Mouse (Mus musculus) hindbrain, embryonic 11.5 days (tissue): Measurements from ENCODE around the gene Shmt1. TPM values are rescaled to one million over a fixed set of nuclear protein-coding genes. Genes with fewer than 3 reads are reported as not detected.

Experiments used
- ATAC-seq: fragments of 200-750 bp; cut with Nextera tagmentation; 2 replicates; pipeline ENCODE4 v1.8.0; 2017; ENCODE audit warnings: mild to moderate bottlenecking, moderate TSS enrichment, moderate library complexity; ENCODE audit not compliant: low FRiP score
- DNase-seq: peaks from one replicate; pipeline ENCODE4 v3.0.0-alpha.2; 2015; ENCODE audit warnings: low spot score
- H3K27ac ChIP-seq: fragments of 300-500 bp; sonication (generic); 2 replicates; pipeline ENCODE4 v1.5.1; 2014; ENCODE audit warnings: mild to moderate bottlenecking, low read depth, low read length
- H3K27me3 ChIP-seq: fragments of 300-500 bp; sonication (generic); 2 replicates; pipeline ENCODE4 v1.6.1; 2014; ENCODE audit warnings: mild to moderate bottlenecking, low read length, moderate library complexity, mixed read lengths; ENCODE audit not compliant: control insufficient read depth, insufficient read depth
- H3K36me3 ChIP-seq: fragments of 300-500 bp; sonication (generic); 2 replicates; pipeline ENCODE4 v1.6.1; 2014; ENCODE audit warnings: mild to moderate bottlenecking, low read length, moderate library complexity, mixed read lengths; ENCODE audit not compliant: control insufficient read depth, insufficient read depth
- H3K4me1 ChIP-seq: fragments of 300-500 bp; sonication (generic); replicated peaks from 2 replicates; pipeline ENCODE4 v1.6.1; 2014; ENCODE audit warnings: low read length, mixed read lengths; ENCODE audit not compliant: control insufficient read depth, insufficient read depth
- H3K4me2 ChIP-seq: fragments of 300-500 bp; sonication (generic); replicated peaks from 2 replicates; pipeline ENCODE4 v1.6.1; 2014; ENCODE audit warnings: mild to moderate bottlenecking, low read depth, low read length
- H3K4me3 ChIP-seq: fragments of 300-500 bp; sonication (generic); 2 replicates; pipeline ENCODE4 v1.5.1; 2014; ENCODE audit warnings: low read depth, low read length
- H3K9ac ChIP-seq: fragments of 300-500 bp; sonication (generic); 2 replicates; pipeline ENCODE4 v1.6.1; 2014; ENCODE audit warnings: low read depth, low read length
- H3K9me3 ChIP-seq: fragments of 300-500 bp; sonication (generic); 2 replicates; pipeline ENCODE4 v1.6.1; 2016; ENCODE audit warnings: low read length; ENCODE audit not compliant: control insufficient read depth
- WGBS: fragments of 180-500 bp; shearing (Covaris S2); extraction: QIAGEN DNeasy Blood & Tissue Kit; methylation state at CpG from one replicate; pipeline ENCODE4 v1.1.7; 2014; 5-methylcytosine and 5-hydroxymethylcytosine counted together
- polyA plus RNA-seq: library from polyadenylated mRNA; unstranded; fragments of >200 nt; fragmentation: Nextera tagmentation; extraction: Ambion mirVana; gene quantifications from 2 replicates; pipeline ENCODE4 v1.2.1, GENCODE M21; 2014

The Shmt1 gene
- polyA plus RNA-seq, 1 experiment from 2014 or later, result 32.9 TPM

- Histone ChIP-seq H3K4me3 (no peak overlapping the region), H3K9ac (no peak overlapping the region), H3K36me3 (no peaks in the 10 kb centered on the region), H3K9me3 (no peaks in the 10 kb centered on the region), H3K4me1 (no peaks in the 10 kb centered on the region), H3K27me3 (no peaks in the 10 kb centered on the region), H3K27ac (no peak overlapping the region), H3K4me2 (no peak overlapping the region)
- WGBS, result 41% methylated on average over 2 of the region's 2 CpGs
- DNase-seq (no peak), ATAC-seq (no peak)
These were observed 17.4 kb upstream of the Shmt1 start for GRCm38 (mm10) chr11:60828903-60829302.

DNA sequence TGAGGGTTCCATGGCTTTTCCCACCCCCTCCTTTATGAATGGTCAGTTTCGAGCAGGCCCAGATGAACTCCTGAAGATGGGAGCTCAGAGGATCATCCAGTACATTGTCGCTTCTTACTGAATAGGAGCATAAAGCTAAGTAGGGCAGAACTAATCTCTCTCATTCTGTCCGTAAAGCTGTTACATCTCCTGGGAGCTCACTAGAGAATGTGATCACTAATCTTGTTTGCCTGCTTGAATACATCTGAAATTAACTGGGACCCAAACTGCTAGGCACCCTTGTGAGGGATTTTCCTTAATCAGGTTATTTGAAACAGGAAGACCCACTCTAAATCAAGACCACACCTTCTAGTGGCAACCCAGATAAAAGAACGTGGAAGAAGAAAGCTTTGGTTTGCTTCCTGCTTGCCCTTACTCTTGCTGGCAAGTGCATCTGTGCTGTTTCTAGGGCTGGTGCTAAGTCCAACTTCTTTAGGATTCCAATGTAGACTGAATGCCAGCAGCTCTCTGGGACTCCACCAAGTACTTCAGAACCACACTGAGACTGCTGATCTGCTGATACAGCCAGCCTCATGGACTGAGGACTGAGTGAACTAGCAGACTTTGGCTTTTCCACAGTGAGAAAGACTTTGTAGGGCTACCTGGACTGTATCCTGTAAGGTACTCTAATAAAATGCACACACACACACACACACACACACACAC is 15.9 kb upstream of the Shmt1 start:
- WGBS, result 66% methylated on average over 4 of the region's 4 CpGs
- no peaks in the 10 kb centered on the region for H3K4me1 ChIP-seq
- no peaks in the 10 kb centered on the region for H3K27me3 ChIP-seq
- DNase-seq (no peak), ATAC-seq (no peak)
- no peak overlapping the region for H3K4me2 ChIP-seq
- no peaks in the 10 kb centered on the region for H3K36me3 ChIP-seq
- no peak overlapping the region for H3K27ac ChIP-seq
- no peak overlapping the region for H3K4me3 ChIP-seq
- H3K9me3 ChIP-seq, result no peaks in the 10 kb centered on the region
- H3K9ac ChIP-seq, result no peak overlapping the region

GRCm38 (mm10) chr11:60826700-60827099 is 15.2 kb upstream of the Shmt1 start:
- Histone ChIP-seq H3K9me3 (no peaks in the 10 kb centered on the region), H3K27me3 (no peaks in the 10 kb centered on the region), H3K36me3 (no peaks in the 10 kb centered on the region), H3K9ac (no peak overlapping the region), H3K4me3 (no peak overlapping the region), H3K27ac (no peak overlapping the region), H3K4me1 (no peaks in the 10 kb centered on the region), H3K4me2 (no peak overlapping the region)
- DNase-seq (no peak), ATAC-seq (no peak)
- 63% methylated on average over 1 of the region's 1 CpGs for WGBS

GRCm38 (mm10) chr11:60825191-60825590 is 13.7 kb upstream of the Shmt1 start:
- Histone ChIP-seq H3K4me3 (no peak overlapping the region), H3K4me2 (no peak overlapping the region), H3K36me3 (no peaks in the 10 kb centered on the region), H3K27me3 (no peaks in the 10 kb centered on the region), H3K9ac (no peak overlapping the region), H3K27ac (no peak overlapping the region), H3K9me3 (no peaks in the 10 kb centered on the region), H3K4me1 (no peaks in the 10 kb centered on the region)
- 83% methylated on average over 3 of the region's 3 CpGs for WGBS
- no peak for ATAC-seq
- no peak for DNase-seq

DNA sequence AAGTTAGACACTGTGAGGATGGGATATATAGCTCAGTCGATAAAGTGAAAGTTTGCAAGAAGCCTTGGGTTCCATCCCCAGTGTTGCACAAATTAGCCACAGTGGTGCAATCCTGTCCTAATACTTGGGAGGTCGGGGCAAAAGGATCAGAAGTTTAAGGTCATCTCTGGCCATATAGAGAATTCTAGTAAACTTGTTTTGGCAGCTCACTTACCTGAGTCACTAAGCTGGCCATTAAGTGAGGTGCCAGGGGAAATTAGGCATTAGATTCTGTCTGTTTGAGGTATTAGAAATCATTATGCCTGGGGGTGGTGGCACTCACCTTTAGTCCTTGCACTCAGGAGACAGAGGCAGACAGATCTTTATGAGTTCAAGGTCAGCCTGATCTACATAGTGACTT is 12.3 kb upstream of the Shmt1 start:
- Histone ChIP-seq H3K36me3 (no peaks in the 10 kb centered on the region), H3K9ac (no peak overlapping the region), H3K4me2 (no peak overlapping the region), H3K4me1 (no peaks in the 10 kb centered on the region), H3K9me3 (no peaks in the 10 kb centered on the region), H3K27me3 (no peaks in the 10 kb centered on the region), H3K27ac (no peak overlapping the region), H3K4me3 (no peak overlapping the region)
- ATAC-seq (no peak), DNase-seq (no peak)
- 67% methylated on average over 2 of the region's 2 CpGs for WGBS

DNA sequence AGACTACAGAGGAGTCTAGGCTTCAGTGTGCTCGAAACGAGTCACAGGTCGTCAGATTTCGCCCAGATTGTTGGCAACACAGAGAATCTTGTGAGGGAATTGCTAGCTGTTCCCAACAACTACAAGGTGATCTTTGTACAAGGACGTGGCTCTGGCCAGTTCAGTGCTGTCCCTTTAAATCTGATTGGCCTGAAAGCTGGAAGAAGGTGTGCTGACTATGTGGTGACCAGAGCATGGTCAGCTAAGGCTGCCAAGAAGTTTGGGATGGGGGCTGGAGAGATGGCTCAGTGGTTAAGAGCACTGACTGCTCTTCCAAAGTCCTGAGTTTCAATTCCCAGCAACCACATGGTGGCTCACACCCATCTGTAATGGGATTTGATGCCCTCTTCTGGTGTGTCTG is 4.9 kb upstream of the Shmt1 start:
- DNase-seq, result no peak
- Histone ChIP-seq H3K9me3 (no peaks in the 10 kb centered on the region), H3K9ac (no peak overlapping the region), H3K4me1 (no peaks in the 10 kb centered on the region), H3K27ac (no peak overlapping the region), H3K36me3 (no peaks in the 10 kb centered on the region), H3K4me3 (no peak overlapping the region), H3K4me2 (no peak overlapping the region), H3K27me3 (no peaks in the 10 kb centered on the region)
- ATAC-seq, result no peak
- WGBS, result 69% methylated on average over 5 of the region's 5 CpGs

- WGBS, result under 1% methylated on average over 28 of the region's 29 CpGs
- H3K9me3 ChIP-seq, result no peaks in the 10 kb centered on the region
- peak overlapping the region; percentile 50 for H3K9ac ChIP-seq
- peak overlapping the region; percentile 37 for H3K4me3 ChIP-seq
- no peaks in the 10 kb centered on the region for H3K4me1 ChIP-seq
- no peaks in the 10 kb centered on the region for H3K27me3 ChIP-seq
- no peak overlapping the region for H3K27ac ChIP-seq
- peak overlapping the region; percentile 82 for H3K4me2 ChIP-seq
- ATAC-seq, result peak; percentile 94
- no peaks in the 10 kb centered on the region for H3K36me3 ChIP-seq
- DNase-seq, result peak; percentile 90
These were observed 461 bp downstream of the Shmt1 start for GRCm38 (mm10) chr11:60811054-60811460.

DNA sequence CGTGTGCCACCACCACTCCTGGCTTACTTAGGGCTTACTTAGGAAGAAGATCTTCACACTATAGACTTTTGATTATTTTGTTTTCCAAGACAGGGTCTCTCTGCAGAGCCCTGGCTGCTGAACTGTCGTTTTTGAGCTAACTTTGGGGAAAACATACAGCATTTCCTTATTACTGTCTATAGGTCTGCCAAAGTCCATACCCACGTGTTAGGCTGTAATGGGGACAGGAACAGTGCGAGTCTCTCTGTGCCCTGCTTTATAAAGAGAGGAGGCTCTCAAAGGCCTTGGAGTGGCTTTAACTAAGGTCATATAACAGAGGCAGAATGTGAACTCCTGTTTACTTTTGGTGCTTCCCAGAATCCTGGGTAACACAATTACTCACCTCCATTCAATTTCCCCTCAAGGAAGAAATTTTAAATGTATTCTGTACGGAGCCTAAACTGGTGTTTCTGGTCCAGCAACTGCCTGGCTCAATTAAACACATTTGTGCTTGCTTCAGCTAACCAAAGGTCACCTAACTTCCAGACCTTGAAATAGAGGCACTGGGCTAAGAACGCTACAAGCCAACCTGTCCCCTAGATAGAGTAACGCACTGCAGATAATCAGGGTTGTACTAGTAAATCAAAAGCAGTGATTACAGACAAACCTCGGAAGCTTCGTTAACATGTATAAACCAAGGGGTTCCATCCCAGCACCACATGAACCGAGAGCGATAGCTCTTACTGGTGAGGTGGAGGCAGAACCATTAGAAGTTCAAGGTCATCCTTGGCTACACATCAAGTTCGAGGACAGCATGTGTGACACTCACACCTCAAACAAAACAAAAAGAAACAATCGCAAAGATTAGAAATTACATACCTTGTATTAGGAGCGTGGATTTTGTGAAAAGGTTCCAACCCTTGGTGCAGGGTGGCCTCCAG is 1.2 kb downstream of the Shmt1 start:
- Histone ChIP-seq H3K9ac (peak overlapping the region; percentile 50), H3K36me3 (no peaks in the 10 kb centered on the region), H3K4me2 (peak overlapping the region; percentile 82), H3K4me1 (no peaks in the 10 kb centered on the region), H3K9me3 (no peaks in the 10 kb centered on the region), H3K4me3 (peak overlapping the region; percentile 37), H3K27ac (no peak overlapping the region), H3K27me3 (no peaks in the 10 kb centered on the region)
- DNase-seq (no peak), ATAC-seq (no peak)
- WGBS, result 17% methylated on average over 14 of the region's 14 CpGs
